Mouse (Mus musculus) lung, adult 2 months (tissue): ENCODE measurements around the gene Ccdc186.

Source experiments
- CTCF ChIP-seq: fragments of 200-500 bp; IDR thresholded peaks from 2 replicates; pipeline ENCODE4 v1.5.1; 2011; ENCODE audit warnings: mild to moderate bottlenecking, low read length, control low read depth; ENCODE audit not compliant: insufficient read depth
- POLR2A ChIP-seq: fragments of 200-500 bp; IDR thresholded peaks from 2 replicates; pipeline ENCODE4 v1.6.1; 2011; ENCODE audit warnings: low read depth, mild to moderate bottlenecking, control low read depth, low read length, borderline replicate concordance; ENCODE audit errors: extremely low read depth

GRCm38 (mm10) chr19:56867701-56868100 is 45.7 kb upstream of the Ccdc186 start:
- TF ChIP-seq CTCF (no peak), POLR2A (no peak)
